In the genomic region with DNA sequence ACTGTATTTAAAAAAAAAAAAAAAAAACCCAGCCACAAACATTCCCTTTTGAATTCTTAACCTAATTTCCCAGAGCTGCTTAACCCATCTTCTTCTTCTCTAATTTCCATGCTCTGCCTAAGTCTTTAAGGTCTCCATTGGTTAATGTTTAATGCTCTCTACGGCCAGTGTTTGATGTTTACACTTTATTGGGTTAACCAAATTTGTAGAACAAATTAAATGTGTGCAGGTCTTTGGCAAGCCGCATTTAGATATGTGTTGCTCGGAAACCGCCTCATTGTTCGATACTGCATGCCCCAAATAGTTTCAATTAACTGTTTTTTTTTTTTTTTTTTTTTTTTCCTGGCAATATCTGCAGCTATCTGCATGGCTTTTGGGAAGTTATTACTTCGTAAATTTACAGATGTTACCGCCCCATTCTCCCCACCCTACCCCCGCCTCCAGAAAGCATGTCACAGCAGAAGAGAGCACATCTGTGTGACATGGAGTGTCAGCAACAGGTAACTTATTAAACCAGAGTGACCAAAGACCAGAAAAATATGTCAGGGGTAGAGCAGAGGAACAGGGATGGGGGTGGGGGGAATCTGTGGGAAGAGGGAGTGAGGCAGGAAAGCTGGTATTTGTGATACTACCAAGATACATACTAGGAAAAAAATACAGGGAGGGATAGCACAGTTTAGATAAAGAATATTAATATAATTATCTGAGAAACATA, we compare ENCODE assay signal across 15 mouse cellular contexts.
DNase-seq lines count a peak whose midpoint lies in the region; ATAC-seq and TF ChIP-seq lines count a peak whose summit lies in the region.
"Had no signal": no experiment of that assay in that cellular context is flagged by ENCODE, and none has a peak within 500 bp of the region (broad histone marks: within the 10 kb centered on the region; RNA-seq: fewer than 3 reads in every experiment).

No protein-coding gene starts in this region.

- H3K4me2 ChIP-seq in hindbrain, postnatal 0 days (ENCODE audit: low read depth, low read length): no peak overlapping the region
- H3K4me2 ChIP-seq in hindbrain, embryonic 12.5 days (replicated peaks): no peak overlapping the region
- no peak overlapping the region for H3K4me2 ChIP-seq in forebrain, embryonic 12.5 days

- 43% methylated on average over 8 of the region's 8 CpGs for WGBS in hindbrain, postnatal 0 days
- 81% methylated on average over 8 of the region's 8 CpGs for WGBS in hindbrain, embryonic 12.5 days
- 80% methylated on average over 8 of the region's 8 CpGs for WGBS in forebrain, embryonic 12.5 days

- ATAC-seq in hindbrain, postnatal 0 days: no peak
- no peak for ATAC-seq in hindbrain, embryonic 12.5 days (ENCODE audit: low FRiP score)
- ATAC-seq in forebrain, embryonic 12.5 days (ENCODE audit: low FRiP score): no peak
- ATAC-seq: activated CD4-positive, CD25-positive, alpha-beta regulatory T cell, adult 4 months had no signal

- no peak overlapping the region for H3K9ac ChIP-seq in hindbrain, postnatal 0 days (replicated peaks; ENCODE audit: low read length)
- H3K9ac ChIP-seq in hindbrain, embryonic 12.5 days: no peak overlapping the region
- H3K9ac ChIP-seq in forebrain, embryonic 12.5 days: no peak overlapping the region

- DNase-seq in hindbrain, postnatal 0 days (ENCODE audit: low spot score): peak; percentile 10
- DNase-seq in Muller cell, postnatal 12 days (ENCODE audit: inconsistent ontology term): peak; percentile 82
- DNase-seq in kidney, adult 8-10 months: peak; percentile 35 to 56
- DNase-seq in kidney, postnatal 36 days: peak; percentile 67 to 68
- DNase-seq in left cerebral cortex, adult 11 months (ENCODE audit: low spot score): no peak
- no peak for DNase-seq in thymus, postnatal 4 days
- DNase-seq: adrenal gland, postnatal 25 days; cerebellum, postnatal 25 days; gastrocnemius, postnatal 36 days; lung, postnatal 14 days had no signal

- no peak overlapping the region for H3K4me3 ChIP-seq in hindbrain, postnatal 0 days (ENCODE audit: low read length)
- H3K4me3 ChIP-seq in hindbrain, embryonic 12.5 days: no peak overlapping the region
- no peak overlapping the region for H3K4me3 ChIP-seq in forebrain, embryonic 12.5 days (replicated peaks)
- H3K4me3 ChIP-seq: hindbrain, embryonic 10.5 days; midbrain, embryonic 10.5 days had no signal

- no peak for TF ChIP-seq CTCF in hindbrain, postnatal 0 days (IDR thresholded peaks at IDR 0.05; ENCODE audit: low read depth)

- no peaks in the 10 kb centered on the region for H3K36me3 ChIP-seq in hindbrain, postnatal 0 days (ENCODE audit: insufficient read depth, low read length)
- H3K36me3 ChIP-seq in hindbrain, embryonic 12.5 days: no peaks in the 10 kb centered on the region
- H3K36me3 ChIP-seq in forebrain, embryonic 12.5 days (replicated peaks): no peaks in the 10 kb centered on the region
- H3K36me3 ChIP-seq: hindbrain, embryonic 10.5 days; midbrain, embryonic 10.5 days had no signal

- no peaks in the 10 kb centered on the region for H3K27me3 ChIP-seq in hindbrain, postnatal 0 days (ENCODE audit: insufficient read depth, low read length)
- no peaks in the 10 kb centered on the region for H3K27me3 ChIP-seq in hindbrain, embryonic 12.5 days
- H3K27me3 ChIP-seq in forebrain, embryonic 12.5 days: no peaks in the 10 kb centered on the region

- no peak overlapping the region for H3K27ac ChIP-seq in hindbrain, postnatal 0 days
- no peak overlapping the region for H3K27ac ChIP-seq in hindbrain, embryonic 12.5 days
- no peak overlapping the region for H3K27ac ChIP-seq in forebrain, embryonic 12.5 days
- H3K27ac ChIP-seq: hindbrain, embryonic 10.5 days; midbrain, embryonic 10.5 days had no signal

- H3K4me1 ChIP-seq in hindbrain, postnatal 0 days (ENCODE audit: insufficient read depth, low read length): peaks cover 5% of the 10 kb centered on the region
- peaks cover 16% of the 10 kb centered on the region for H3K4me1 ChIP-seq in hindbrain, embryonic 12.5 days
- H3K4me1 ChIP-seq in forebrain, embryonic 12.5 days: peaks cover 29% of the 10 kb centered on the region

- no peaks in the 10 kb centered on the region for H3K9me3 ChIP-seq in hindbrain, postnatal 0 days (ENCODE audit: low read length)
- H3K9me3 ChIP-seq in hindbrain, embryonic 12.5 days (replicated peaks): no peaks in the 10 kb centered on the region
- no peaks in the 10 kb centered on the region for H3K9me3 ChIP-seq in forebrain, embryonic 12.5 days
- H3K9me3 ChIP-seq: hindbrain, embryonic 10.5 days; midbrain, embryonic 10.5 days had no signal

Comparison
In these comparisons a context has a peak if more than half of its experiments do, and no peak if none do; other contexts are left out.
1. DNase-seq: peak in hindbrain, postnatal 0 days (single experiment), Muller cell, postnatal 12 days (single experiment), kidney, adult 8-10 months (2 of 2) and kidney, postnatal 36 days (2 of 2); none in left cerebral cortex, adult 11 months (single experiment) and thymus, postnatal 4 days (single experiment).